In the genomic region with DNA sequence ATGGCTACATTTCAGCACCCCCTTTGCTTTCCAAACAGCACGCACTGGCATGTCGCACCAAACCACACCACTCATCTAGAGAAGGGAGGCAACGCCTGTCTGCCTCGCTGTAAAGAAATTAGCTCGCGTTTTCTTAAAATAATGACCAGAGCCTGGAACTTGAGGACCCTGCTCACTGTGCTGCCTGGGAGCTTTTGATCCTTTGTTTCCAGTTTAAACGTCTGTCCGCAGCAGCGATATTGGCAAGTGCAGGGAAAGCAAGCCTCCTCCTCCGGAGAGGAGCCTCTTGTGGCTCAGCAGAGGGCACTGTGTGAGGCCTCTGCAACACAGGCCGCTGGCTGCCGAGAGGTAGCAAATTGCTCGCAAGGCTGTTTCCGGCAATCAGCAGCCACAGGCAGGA, we compare ENCODE assay signal across 9 mouse cellular contexts.
DNase-seq lines count a peak whose midpoint lies in the region; ATAC-seq and TF ChIP-seq lines count a peak whose summit lies in the region.
"Had no signal": no experiment of that assay in that cellular context is flagged by ENCODE, and none has a peak within 500 bp of the region (broad histone marks: within the 10 kb centered on the region; RNA-seq: fewer than 3 reads in every experiment).

No protein-coding gene starts in this region.

- no peak for ATAC-seq in forebrain, embryonic 13.5 days
- 0 out of 2 replicates have a peak, but pooled peaks have one; percentile 52 for ATAC-seq in kidney, embryonic 15.5 days (replicated peaks; ENCODE audit: low FRiP score)

- no peak overlapping the region for H3K27ac ChIP-seq in forebrain, embryonic 13.5 days
- no peak overlapping the region for H3K27ac ChIP-seq in kidney, embryonic 15.5 days
- H3K27ac ChIP-seq in cerebellum, adult 2 months (ENCODE audit: insufficient read depth, low read length), result no peak overlapping the region
- H3K27ac ChIP-seq: liver, embryonic 13.5 days had no signal

- H3K9me3 ChIP-seq in forebrain, embryonic 13.5 days (replicated peaks), result no peaks in the 10 kb centered on the region
- no peaks in the 10 kb centered on the region for H3K9me3 ChIP-seq in kidney, embryonic 15.5 days (replicated peaks)
- H3K9me3 ChIP-seq: liver, embryonic 13.5 days had no signal

- TF ChIP-seq CTCF in cerebellum, adult 2 months (IDR thresholded peaks at IDR 0.05; ENCODE audit: borderline replicate concordance, insufficient read depth, low read depth, low read length), result no peak

- H3K4me2 ChIP-seq in forebrain, embryonic 13.5 days, result peak overlapping the region; percentile 30
- H3K4me2 ChIP-seq in kidney, embryonic 15.5 days, result peak overlapping the region; percentile 43
- H3K4me2 ChIP-seq: liver, embryonic 13.5 days had no signal

- H3K27me3 ChIP-seq in forebrain, embryonic 13.5 days, result peaks cover 87% of the 10 kb centered on the region
- peaks cover 80% of the 10 kb centered on the region for H3K27me3 ChIP-seq in kidney, embryonic 15.5 days
- H3K27me3 ChIP-seq in cerebellum, adult 2 months (ENCODE audit: control insufficient read depth, insufficient read depth, low read length), result peaks cover 2% of the 10 kb centered on the region; the same call in 1 of the 2 replicates
- H3K27me3 ChIP-seq: liver, embryonic 13.5 days had no signal

- H3K9ac ChIP-seq in forebrain, embryonic 13.5 days, result no peak overlapping the region
- no peak overlapping the region for H3K9ac ChIP-seq in kidney, embryonic 15.5 days
- H3K9ac ChIP-seq: liver, embryonic 13.5 days had no signal

- peak; percentile 84 for DNase-seq in embryo, embryonic 10 days (ENCODE audit: low spot score)
- peak; percentile 27 for DNase-seq in lung, postnatal 14 days
- DNase-seq in thymus, postnatal 0 days (ENCODE audit: low spot score), result no peak
- DNase-seq in adrenal gland, adult 8-10 months, result no peak
- DNase-seq in gastrocnemius, postnatal 36 days, result no peak
- DNase-seq in cerebellum, adult 2 months, result no peak
- DNase-seq: liver, embryonic 13.5 days had no signal

- H3K4me1 ChIP-seq in forebrain, embryonic 13.5 days, result peaks cover 45% of the 10 kb centered on the region
- peaks cover 9% of the 10 kb centered on the region; the same call in 1 of the 2 replicates for H3K4me1 ChIP-seq in kidney, embryonic 15.5 days
- no peaks in the 10 kb centered on the region for H3K4me1 ChIP-seq in cerebellum, adult 2 months (ENCODE audit: control insufficient read depth, insufficient read depth, low read length)
- H3K4me1 ChIP-seq: liver, embryonic 13.5 days had no signal

- WGBS in forebrain, embryonic 13.5 days, result under 1% methylated on average over 14 of the region's 14 CpGs
- WGBS in kidney, embryonic 15.5 days, result 2% methylated on average over 14 of the region's 14 CpGs
- 16% methylated on average over 14 of the region's 14 CpGs for WGBS in cerebellum, adult 2 months

- intact Hi-C loops in gastrocnemius, postnatal 36 days (cut with DNase I), result no loop called here

- TF ChIP-seq POLR2A in cerebellum, adult 2 months (IDR thresholded peaks at IDR 0.05; ENCODE audit: borderline replicate concordance, insufficient read depth, low read length), result no peak

- H3K36me3 ChIP-seq in forebrain, embryonic 13.5 days (ENCODE audit: poor library complexity, severe bottlenecking), result no peaks in the 10 kb centered on the region
- H3K36me3 ChIP-seq in kidney, embryonic 15.5 days, result no peaks in the 10 kb centered on the region
- H3K36me3 ChIP-seq: liver, embryonic 13.5 days had no signal

- no peak overlapping the region for H3K4me3 ChIP-seq in forebrain, embryonic 13.5 days
- no peak overlapping the region for H3K4me3 ChIP-seq in kidney, embryonic 15.5 days (replicated peaks)
- H3K4me3 ChIP-seq in cerebellum, adult 2 months (replicated peaks; ENCODE audit: insufficient read depth, low read depth, low read length), result no peak overlapping the region
- H3K4me3 ChIP-seq: liver, embryonic 13.5 days had no signal

Comparison
In these comparisons a context has a peak if more than half of its experiments do, and no peak if none do; other contexts are left out.
1. DNase-seq: peak in embryo, embryonic 10 days (single experiment) and lung, postnatal 14 days (single experiment); none in thymus, postnatal 0 days (single experiment), adrenal gland, adult 8-10 months (single experiment), gastrocnemius, postnatal 36 days (0 of 2) and cerebellum, adult 2 months (0 of 2).